Mouse (Mus musculus) heart, adult 2 months (tissue): ENCODE data around the gene Dynll2.

Source experiments
- CTCF ChIP-seq: fragments of 200-600 bp; IDR thresholded peaks from 2 replicates; pipeline ENCODE4 v1.8.1; 2022; ENCODE audit warnings: antibody characterized with exemption, mild to moderate bottlenecking, moderate library complexity
- EP300 ChIP-seq: fragments of 200-500 bp; IDR thresholded peaks from 2 replicates; pipeline ENCODE4 v1.6.1; 2011; ENCODE audit warnings: low read depth, low read length, control low read depth; ENCODE audit not compliant: insufficient read depth
- POLR2A ChIP-seq: fragments of 200-500 bp; IDR thresholded peaks from 2 replicates; pipeline ENCODE4 v1.6.1; 2011; ENCODE audit warnings: mild to moderate bottlenecking, low read depth, low read length, control low read depth; ENCODE audit not compliant: insufficient read depth

GRCm38 (mm10) chr11:88030219-88030618, 42.9 kb upstream of the Dynll2 start:
- TF ChIP-seq CTCF (no peak), EP300 (no peak), POLR2A (no peak)
